Mouse (Mus musculus): ENCODE results near the gene Cdkl5.
A peak's percentile ranks its signal among the peaks of the same experiment; 100 is the strongest.
"Not testable (repeated sequence)": the region's sequence is repeated elsewhere in the genome, so short reads cannot be mapped to it uniquely, and the experiment has no call there.

Cdkl5 gene

GRCm38 (mm10) chrX:160906477-160906876, 88.0 kb downstream of the Cdkl5 start:
- DNase-seq: no peak

GRCm38 (mm10) chrX:160905913-160906312, 88.6 kb downstream of the Cdkl5 start:
- no peak for DNase-seq

- no peak for DNase-seq
Measured at GRCm38 (mm10) chrX:160905041-160905678, 89.3 kb downstream of the Cdkl5 start.

- DNase-seq: no peak
Measured at GRCm38 (mm10) chrX:160901118-160901517, 93.4 kb downstream of the Cdkl5 start.

GRCm38 (mm10) chrX:160892077-160892476, 102.4 kb downstream of the Cdkl5 start:
- no peak for DNase-seq

GRCm38 (mm10) chrX:160886301-160886700, 108.2 kb downstream of the Cdkl5 start:
- DNase-seq: no peak

- DNase-seq: no peak
Measured at GRCm38 (mm10) chrX:160866576-160866975, 127.9 kb downstream of the Cdkl5 start.

- DNase-seq: no peak
Measured at GRCm38 (mm10) chrX:160865022-160865421, 129.5 kb downstream of the Cdkl5 start.

GRCm38 (mm10) chrX:160863689-160864383, 130.7 kb downstream of the Cdkl5 start:
- no peak for DNase-seq

- DNase-seq: no peak
Measured at GRCm38 (mm10) chrX:160808226-160808625, 186.3 kb downstream of the Cdkl5 start.

GRCm38 (mm10) chrX:160804409-160805150, 189.9 kb downstream of the Cdkl5 start:
- DNase-seq: no peak

GRCm38 (mm10) chrX:160794920-160795319, 199.6 kb downstream of the Cdkl5 start:
- DNase-seq: no peak

GRCm38 (mm10) chrX:160782276-160782675, 212.2 kb downstream of the Cdkl5 start:
- DNase-seq: no peak

GRCm38 (mm10) chrX:160773033-160773432, 221.5 kb downstream of the Cdkl5 start:
- peak; percentile 26 for DNase-seq

- not testable (repeated sequence) for DNase-seq
Measured at GRCm38 (mm10) chrX:160769622-160770021, 224.9 kb downstream of the Cdkl5 start.

GRCm38 (mm10) chrX:160767713-160768112, 226.8 kb downstream of the Cdkl5 start, which contains the start of gene Rs1:
Rs1 (plus strand) TSS chrX:160768013.
- no peak for DNase-seq

GRCm38 (mm10) chrX:160766233-160766616, 228.3 kb downstream of the Cdkl5 start:
- DNase-seq: no peak

- DNase-seq: peak; percentile 88
Measured at GRCm38 (mm10) chrX:160765389-160766232, 228.9 kb downstream of the Cdkl5 start.

GRCm38 (mm10) chrX:160750808-160751207, 243.7 kb downstream of the Cdkl5 start:
- no peak for DNase-seq

GRCm38 (mm10) chrX:160748653-160749052, 245.9 kb downstream of the Cdkl5 start:
- DNase-seq: no peak

GRCm38 (mm10) chrX:160745399-160745798, 249.1 kb downstream of the Cdkl5 start:
- no peak for DNase-seq

- no peak for DNase-seq
Measured at GRCm38 (mm10) chrX:160735650-160736049, 258.9 kb downstream of the Cdkl5 start, which contains the start of gene Ppef1. Ppef1 (minus strand) TSS chrX:160735765.

All from right cerebral cortex, postnatal 25 days (tissue).